Mouse (Mus musculus): ENCODE results near the gene Trim72. TPM values are rescaled to one million over a fixed set of nuclear protein-coding genes. Genes with fewer than 3 reads are reported as not detected.

Gene Trim72
- polyA plus RNA-seq, 1 experiment from 2014 or later, result 5.3 TPM

DNA sequence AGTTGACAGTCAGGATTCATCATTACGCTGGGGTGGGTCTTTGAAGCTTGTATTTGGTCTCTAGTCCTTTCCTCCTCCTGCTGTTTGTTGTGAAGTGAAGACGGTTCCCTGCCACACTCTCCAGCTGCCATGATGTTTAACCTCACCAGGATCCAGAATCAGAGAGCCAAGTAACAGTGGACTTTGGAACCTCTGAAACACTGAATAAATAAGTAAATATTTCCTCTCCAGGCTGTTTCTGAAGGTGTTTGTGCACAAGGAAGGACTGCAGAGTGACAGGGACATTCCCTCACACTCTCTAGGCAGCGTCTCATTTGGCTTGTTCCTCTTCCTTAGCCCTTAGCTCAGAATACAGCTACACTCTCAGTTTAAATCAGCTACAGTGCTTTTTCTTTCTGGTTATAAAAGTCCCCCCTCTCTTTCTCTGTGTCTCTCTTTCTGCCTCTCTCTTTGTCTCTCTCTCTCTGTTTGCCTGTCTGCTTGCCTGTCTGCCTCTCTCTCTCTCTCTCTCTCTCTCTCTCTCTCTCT, 53.2 kb downstream of the Trim72 start:
- WGBS, result 71% methylated on average over 3 of the region's 3 CpGs
- Histone ChIP-seq H3K4me2 (ENCODE audit: low read depth, low read length) (no peak overlapping the region), H3K4me3 (ENCODE audit: low read depth, low read length) (no peak overlapping the region), H3K9ac (ENCODE audit: low read depth, low read length) (no peak overlapping the region), H3K27me3 (replicated peaks; ENCODE audit: control insufficient read depth, insufficient read depth, low read length) (no peaks in the 10 kb centered on the region), H3K27ac (replicated peaks; ENCODE audit: low read depth, low read length) (no peak overlapping the region), H3K36me3 (ENCODE audit: control insufficient read depth, insufficient read depth, low read length) (no peaks in the 10 kb centered on the region), H3K9me3 (ENCODE audit: control insufficient read depth, low read length) (no peaks in the 10 kb centered on the region), H3K4me1 (ENCODE audit: control insufficient read depth, insufficient read depth, low read length) (no peaks in the 10 kb centered on the region)
- DNase-seq (ENCODE audit: low spot score) (no peak), ATAC-seq (ENCODE audit: low read depth) (no peak)

DNA sequence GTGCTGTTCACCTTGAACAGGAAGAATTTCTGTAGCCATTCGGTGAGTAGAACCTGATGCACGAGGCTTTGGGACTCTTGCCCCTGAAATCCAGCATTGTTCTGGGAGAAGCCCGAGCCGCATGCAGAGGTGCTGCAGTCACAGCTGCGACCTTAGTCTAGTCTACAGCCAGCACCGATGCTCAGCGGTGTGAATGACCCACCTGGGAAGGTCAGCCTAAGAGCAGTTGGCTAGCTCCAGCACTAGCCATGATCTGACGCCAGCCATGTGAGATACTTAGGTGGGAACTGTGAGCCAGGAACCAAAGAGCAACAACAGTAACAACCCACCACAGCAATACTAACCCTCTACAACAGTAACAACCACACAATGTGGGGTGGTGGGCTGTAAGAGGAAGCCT, 54.1 kb downstream of the Trim72 start:
- Histone ChIP-seq H3K36me3 (ENCODE audit: control insufficient read depth, insufficient read depth, low read length) (no peaks in the 10 kb centered on the region), H3K9ac (ENCODE audit: low read depth, low read length) (no peak overlapping the region), H3K4me2 (ENCODE audit: low read depth, low read length) (no peak overlapping the region), H3K9me3 (ENCODE audit: control insufficient read depth, low read length) (no peaks in the 10 kb centered on the region), H3K27me3 (replicated peaks; ENCODE audit: control insufficient read depth, insufficient read depth, low read length) (no peaks in the 10 kb centered on the region), H3K4me3 (ENCODE audit: low read depth, low read length) (no peak overlapping the region), H3K4me1 (ENCODE audit: control insufficient read depth, insufficient read depth, low read length) (no peaks in the 10 kb centered on the region), H3K27ac (replicated peaks; ENCODE audit: low read depth, low read length) (no peak overlapping the region)
- ATAC-seq (ENCODE audit: low read depth) (no peak), DNase-seq (ENCODE audit: low spot score) (no peak)
- 71% methylated on average over 8 of the region's 8 CpGs for WGBS

DNA sequence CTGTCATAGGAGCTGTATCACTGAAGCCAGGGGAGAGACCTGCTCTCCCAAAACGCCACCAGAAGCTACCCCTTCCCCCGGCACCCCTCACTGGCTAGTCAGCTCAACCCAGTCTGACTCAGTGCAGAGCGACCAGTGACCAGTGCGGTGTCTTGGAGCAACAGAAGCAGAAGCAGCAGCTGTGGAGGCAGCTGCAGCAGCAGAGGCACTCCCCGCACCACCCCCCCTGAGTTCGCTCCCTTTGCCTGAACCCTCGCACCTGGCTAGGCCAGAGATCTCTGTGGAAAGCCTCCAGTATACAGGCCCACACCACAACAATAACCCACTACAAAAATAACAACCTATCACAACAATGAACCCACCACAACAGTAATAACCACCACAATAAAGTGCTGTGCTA, 54.8 kb downstream of the Trim72 start:
- no peak overlapping the region for H3K4me2 ChIP-seq (ENCODE audit: low read depth, low read length)
- H3K36me3 ChIP-seq (ENCODE audit: control insufficient read depth, insufficient read depth, low read length), result no peaks in the 10 kb centered on the region
- no peak overlapping the region for H3K4me3 ChIP-seq (ENCODE audit: low read depth, low read length)
- H3K9ac ChIP-seq (ENCODE audit: low read depth, low read length), result no peak overlapping the region
- ATAC-seq (ENCODE audit: low read depth), result peak; percentile 47; the same call in 1 of the 2 replicates
- H3K27ac ChIP-seq (replicated peaks; ENCODE audit: low read depth, low read length), result no peak overlapping the region
- 75% methylated on average over 7 of the region's 7 CpGs for WGBS
- no peaks in the 10 kb centered on the region for H3K9me3 ChIP-seq (ENCODE audit: control insufficient read depth, low read length)
- no peaks in the 10 kb centered on the region for H3K27me3 ChIP-seq (replicated peaks; ENCODE audit: control insufficient read depth, insufficient read depth, low read length)
- no peaks in the 10 kb centered on the region for H3K4me1 ChIP-seq (ENCODE audit: control insufficient read depth, insufficient read depth, low read length)
- DNase-seq (ENCODE audit: low spot score), result no peak

DNA sequence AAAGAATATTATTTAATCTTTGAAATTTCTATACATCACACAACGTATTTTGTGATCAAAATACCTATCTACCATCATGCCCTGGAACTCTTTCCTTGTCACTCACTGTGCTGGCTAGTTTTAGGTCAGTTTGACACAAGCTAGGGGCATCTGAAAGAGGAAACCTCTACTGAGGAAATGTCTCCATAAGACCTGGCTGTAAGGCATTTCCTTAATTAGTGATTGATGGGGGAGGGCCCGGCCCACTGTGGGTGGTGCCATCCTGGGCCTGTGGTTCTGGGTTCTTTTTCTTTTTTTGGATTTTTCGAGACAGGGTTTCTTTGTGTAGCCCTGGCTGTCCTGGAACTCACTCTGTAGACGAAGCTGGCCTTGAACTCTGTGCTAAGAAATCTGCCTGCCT, 55.3 kb downstream of the Trim72 start:
- no peak overlapping the region for H3K9ac ChIP-seq (ENCODE audit: low read depth, low read length)
- H3K27ac ChIP-seq (replicated peaks; ENCODE audit: low read depth, low read length), result no peak overlapping the region
- 68% methylated on average over 4 of the region's 4 CpGs for WGBS
- ATAC-seq (ENCODE audit: low read depth) (no peak), DNase-seq (ENCODE audit: low spot score) (no peak)
- H3K9me3 ChIP-seq (ENCODE audit: control insufficient read depth, low read length), result no peaks in the 10 kb centered on the region
- no peak overlapping the region for H3K4me2 ChIP-seq (ENCODE audit: low read depth, low read length)
- no peaks in the 10 kb centered on the region for H3K4me1 ChIP-seq (ENCODE audit: control insufficient read depth, insufficient read depth, low read length)
- no peak overlapping the region for H3K4me3 ChIP-seq (ENCODE audit: low read depth, low read length)
- no peaks in the 10 kb centered on the region for H3K36me3 ChIP-seq (ENCODE audit: control insufficient read depth, insufficient read depth, low read length)
- no peaks in the 10 kb centered on the region for H3K27me3 ChIP-seq (replicated peaks; ENCODE audit: control insufficient read depth, insufficient read depth, low read length)

Other genes starting within 250 kb of the Trim72 start
- gene Orai3, start 234.1 kb upstream of the Trim72 start, polyA plus RNA-seq (2014; fragmentation: Nextera tagmentation; extraction: Ambion mirVana), result 10.4 and 11.9 TPM in 2 replicates
- 23.0 and 24.1 TPM in 2 replicates for gene Setd1a, start 227.3 kb upstream of the Trim72 start, polyA plus RNA-seq (2014; fragmentation: Nextera tagmentation; extraction: Ambion mirVana)
- 0.43 TPM in 1 of 2 replicates, not detected in the other for gene Gm49388, start 218.3 kb upstream of the Trim72 start, polyA plus RNA-seq (2014; fragmentation: Nextera tagmentation; extraction: Ambion mirVana)
- gene Hsd3b7, start 203.3 kb upstream of the Trim72 start, polyA plus RNA-seq (2014; fragmentation: Nextera tagmentation; extraction: Ambion mirVana), result 22.2 and 23.5 TPM in 2 replicates
- gene Stx4a, start 179.7 kb upstream of the Trim72 start, polyA plus RNA-seq (2014; fragmentation: Nextera tagmentation; extraction: Ambion mirVana), result 28.0 and 38.1 TPM in 2 replicates
- 3.4 and 5.2 TPM in 2 replicates for gene Stx1b, start 179.4 kb upstream of the Trim72 start, polyA plus RNA-seq (2014; fragmentation: Nextera tagmentation; extraction: Ambion mirVana)
- 13.3 and 14.0 TPM in 2 replicates for gene Zfp646, start 127.7 kb upstream of the Trim72 start, polyA plus RNA-seq (2014; fragmentation: Nextera tagmentation; extraction: Ambion mirVana)
- gene Zfp668, start 127.1 kb upstream of the Trim72 start, polyA plus RNA-seq (2014; fragmentation: Nextera tagmentation; extraction: Ambion mirVana), result 11.2 and 14.7 TPM in 2 replicates
- 1.8 and 2.4 TPM in 2 replicates for gene Prss53, start 113.0 kb upstream of the Trim72 start, polyA plus RNA-seq (2014; fragmentation: Nextera tagmentation; extraction: Ambion mirVana)
- gene Gm21974, start 108.5 kb upstream of the Trim72 start, polyA plus RNA-seq (2014; fragmentation: Nextera tagmentation; extraction: Ambion mirVana), result not detected in 2 replicates
- 286 and 318 TPM in 2 replicates for gene Vkorc1, start 108.3 kb upstream of the Trim72 start, polyA plus RNA-seq (2014; fragmentation: Nextera tagmentation; extraction: Ambion mirVana)
- 121 and 125 TPM in 2 replicates for gene Bckdk, start 99.9 kb upstream of the Trim72 start, polyA plus RNA-seq (2014; fragmentation: Nextera tagmentation; extraction: Ambion mirVana)
- gene Kat8, start 91.4 kb upstream of the Trim72 start, polyA plus RNA-seq (2014; fragmentation: Nextera tagmentation; extraction: Ambion mirVana), result 31.7 and 35.5 TPM in 2 replicates
- gene Prss8, start 73.8 kb upstream of the Trim72 start, polyA plus RNA-seq (2014; fragmentation: Nextera tagmentation; extraction: Ambion mirVana), result 11.1 and 11.3 TPM in 2 replicates
- 10.6 and 11.1 TPM in 2 replicates for gene Prss36, start 57.2 kb upstream of the Trim72 start, polyA plus RNA-seq (2014; fragmentation: Nextera tagmentation; extraction: Ambion mirVana)
- gene Fus, start 36.5 kb upstream of the Trim72 start, polyA plus RNA-seq (2014; fragmentation: Nextera tagmentation; extraction: Ambion mirVana), result 46.3 and 58.2 TPM in 2 replicates
- gene Pycard, start 10.1 kb upstream of the Trim72 start, polyA plus RNA-seq (2014; fragmentation: Nextera tagmentation; extraction: Ambion mirVana), result 78.6 and 81.1 TPM in 2 replicates
- 1.0 and 1.4 TPM in 2 replicates for gene Itgam, start 58.7 kb downstream of the Trim72 start, polyA plus RNA-seq (2014; fragmentation: Nextera tagmentation; extraction: Ambion mirVana)
- gene Gm49368, start 58.7 kb downstream of the Trim72 start, polyA plus RNA-seq (2014; fragmentation: Nextera tagmentation; extraction: Ambion mirVana), result not detected in 2 replicates
- gene Itgax, start 125.6 kb downstream of the Trim72 start, polyA plus RNA-seq (2014; fragmentation: Nextera tagmentation; extraction: Ambion mirVana), result 0.10 TPM in 2 replicates
- gene Itgad, start 150.4 kb downstream of the Trim72 start, polyA plus RNA-seq (2014; fragmentation: Nextera tagmentation; extraction: Ambion mirVana), result not detected in 2 replicates
- gene Cox6a2, start 202.4 kb downstream of the Trim72 start, polyA plus RNA-seq (2014; fragmentation: Nextera tagmentation; extraction: Ambion mirVana), result 117 and 168 TPM in 2 replicates
- 12.4 and 13.9 TPM in 2 replicates for gene Armc5, start 233.4 kb downstream of the Trim72 start, polyA plus RNA-seq (2014; fragmentation: Nextera tagmentation; extraction: Ambion mirVana)
- gene 9130023H24Rik, start 234.1 kb downstream of the Trim72 start, polyA plus RNA-seq (2014; fragmentation: Nextera tagmentation; extraction: Ambion mirVana), result 8.4 and 8.9 TPM in 2 replicates
- gene Tgfb1i1, start 242.9 kb downstream of the Trim72 start, polyA plus RNA-seq (2014; fragmentation: Nextera tagmentation; extraction: Ambion mirVana), result 74.4 and 76.8 TPM in 2 replicates